Mouse (Mus musculus): ENCODE results near the gene Muc3.

- TF ChIP-seq CTCF (IDR thresholded peaks at IDR 0.05; ENCODE audit: low read depth) (no peak), EP300 (optimal IDR thresholded peaks at IDR 0.05) (no peak)
Observed at GRCm38 (mm10) chr5:137102575-137103522, 46.3 kb downstream of the Muc3 start.

All from stomach, postnatal 0 days (tissue).